Mouse (Mus musculus) hindbrain, postnatal 0 days (tissue): ENCODE data around the gene Psen1. TPM values are rescaled to one million over a fixed set of nuclear protein-coding genes. Genes with fewer than 3 reads are reported as not detected.

Experiments used
- ATAC-seq: fragments of 200-750 bp; cut with Nextera tagmentation; 2 replicates; pipeline ENCODE4 v1.8.0; 2017; ENCODE audit warnings: mild to moderate bottlenecking, moderate TSS enrichment, moderate library complexity
- DNase-seq: peaks from one replicate; pipeline ENCODE4 v3.0.0-alpha.2; 2015; ENCODE audit warnings: low spot score
- H3K27ac ChIP-seq: fragments of 300-500 bp; sonication (generic); 2 replicates; pipeline ENCODE4 v1.5.1; 2014; ENCODE audit warnings: mild to moderate bottlenecking
- H3K27me3 ChIP-seq: fragments of 300-500 bp; sonication (generic); 2 replicates; pipeline ENCODE4 v1.6.1; 2014; ENCODE audit warnings: low read length, mixed read lengths; ENCODE audit not compliant: insufficient read depth
- H3K36me3 ChIP-seq: fragments of 300-500 bp; sonication (generic); 2 replicates; pipeline ENCODE4 v1.6.1; 2014; ENCODE audit warnings: low read length, mixed read lengths; ENCODE audit not compliant: insufficient read depth
- H3K4me1 ChIP-seq: fragments of 300-500 bp; sonication (generic); 2 replicates; pipeline ENCODE4 v1.6.1; 2014; ENCODE audit warnings: antibody characterized with exemption, low read length, mixed read lengths; ENCODE audit not compliant: insufficient read depth
- H3K4me2 ChIP-seq: fragments of 300-500 bp; sonication (generic); 2 replicates; pipeline ENCODE4 v1.6.1; 2014; ENCODE audit warnings: low read depth, mild to moderate bottlenecking, low read length, moderate library complexity, mixed read lengths
- H3K4me3 ChIP-seq: fragments of 300-500 bp; sonication (generic); 2 replicates; pipeline ENCODE4 v1.5.1; 2014; ENCODE audit warnings: low read length
- H3K9ac ChIP-seq: fragments of 300-500 bp; sonication (generic); replicated peaks from 2 replicates; pipeline ENCODE4 v1.6.1; 2014; ENCODE audit warnings: mild to moderate bottlenecking, low read length, moderate library complexity, mixed read lengths
- H3K9me3 ChIP-seq: fragments of 300-500 bp; sonication (generic); 2 replicates; pipeline ENCODE4 v1.6.1; 2016; ENCODE audit warnings: low read length, mixed read lengths
- CTCF ChIP-seq: IDR thresholded peaks from 2 replicates; pipeline ENCODE4 v1.5.1; 2016; ENCODE audit warnings: antibody characterized with exemption, control low read depth, low read depth
- WGBS: fragments of 180-500 bp; shearing (Covaris S2); extraction: QIAGEN DNeasy Blood & Tissue Kit; methylation state at CpG from one replicate; pipeline ENCODE4 v1.1.7; 2014; 5-methylcytosine and 5-hydroxymethylcytosine counted together
- polyA plus RNA-seq: library from polyadenylated mRNA; unstranded; fragments of >200 nt; fragmentation: Nextera tagmentation; extraction: Ambion mirVana; gene quantifications from 2 replicates; pipeline ENCODE4 v1.2.1, GENCODE M21; 2015
- total RNA-seq: library from RNA; depleted of rRNA; stranded (reverse); fragments of >200 nt; gene quantifications from 2 replicates; pipeline ENCODE4 v1.2.3, GENCODE M21; 2014

Psen1 gene
- total and polyA plus RNA-seq, 2 experiments from 2014 or later: 56.0 to 64.5 TPM

DNA sequence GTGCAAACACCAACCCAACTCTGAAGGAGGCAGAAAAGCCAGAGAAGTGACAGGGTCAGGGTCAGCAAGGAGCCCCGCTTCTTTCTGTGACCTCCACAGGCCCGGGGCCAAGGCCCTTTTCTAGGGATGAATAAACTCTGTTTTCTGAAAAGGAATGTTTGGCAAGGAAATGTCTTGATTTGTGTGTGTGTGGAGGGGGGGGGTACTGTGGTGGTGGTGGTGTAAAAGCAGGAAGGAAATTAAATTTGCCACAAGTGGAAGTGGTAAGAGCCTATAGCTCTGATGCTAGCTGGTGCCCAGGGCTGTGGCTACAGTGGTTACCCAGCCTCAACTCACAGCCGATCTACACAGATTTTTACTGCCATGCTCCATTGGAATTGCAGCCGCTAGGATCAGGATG lies 74.8 kb downstream of the Psen1 start:
- Histone ChIP-seq H3K27me3 (no peaks in the 10 kb centered on the region), H3K4me2 (no peak overlapping the region), H3K9me3 (no peaks in the 10 kb centered on the region), H3K36me3 (no peaks in the 10 kb centered on the region), H3K27ac (no peak overlapping the region), H3K4me1 (0 out of 2 replicates have a peak, but pooled peaks cover 9% of the 10 kb centered on the region), H3K4me3 (no peak overlapping the region), H3K9ac (no peak overlapping the region)
- ATAC-seq: no peak
- DNase-seq: no peak
- TF ChIP-seq CTCF: no peak
- WGBS: 17% methylated on average over 4 of the region's 4 CpGs

DNA sequence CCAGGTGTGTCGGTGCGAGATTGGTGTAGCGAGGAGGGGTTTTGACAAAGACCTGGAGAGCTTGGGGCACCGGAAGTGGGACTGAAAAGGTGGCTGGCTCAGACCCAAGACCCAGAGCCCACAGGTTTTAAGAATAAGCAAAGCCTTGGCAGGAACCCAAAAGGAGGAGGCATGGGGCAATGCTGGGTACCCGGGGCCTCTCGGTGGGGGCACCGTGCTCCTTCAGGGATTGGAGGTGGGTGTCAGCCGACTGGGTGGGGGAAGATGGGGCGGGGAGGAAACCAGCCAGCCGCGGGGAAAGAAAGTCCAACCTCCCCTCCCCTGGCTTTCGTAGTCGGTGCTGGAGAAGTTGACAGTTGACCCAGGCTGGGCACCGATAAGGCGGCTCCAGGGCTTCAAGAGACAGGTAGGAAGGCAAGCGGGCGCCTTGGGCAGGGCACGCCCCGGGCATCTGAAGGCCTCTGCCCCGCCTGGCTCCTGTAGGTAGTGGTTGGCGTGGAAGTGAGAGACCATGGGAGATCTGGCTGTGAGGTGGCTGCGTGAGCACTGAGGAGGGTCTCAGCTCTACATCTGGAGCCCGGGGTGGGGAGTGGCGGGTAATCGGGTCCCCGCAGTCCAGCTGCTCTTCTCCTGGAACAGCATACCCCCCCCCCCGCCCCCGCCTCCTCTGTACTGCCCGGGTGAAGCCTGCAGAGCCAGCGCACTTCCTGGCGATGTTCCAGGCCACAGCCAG lies 75.5 kb downstream of the Psen1 start, which contains the start of gene Papln:
Papln (plus strand) TSS at position 324 of the 733 bp plus-strand sequence.
- H3K36me3 ChIP-seq: no peaks in the 10 kb centered on the region
- H3K4me3 ChIP-seq: peak within 1 kb of the TSS; percentile 24
- ATAC-seq: peak; percentile 41
- H3K27ac ChIP-seq: no peak within 1 kb of the TSS
- no peaks in the 10 kb centered on the region for H3K9me3 ChIP-seq
- no peaks in the 10 kb centered on the region for H3K27me3 ChIP-seq
- peak within 1 kb of the TSS; percentile 59 for H3K4me2 ChIP-seq
- H3K9ac ChIP-seq: peak within 1 kb of the TSS; percentile 40
- DNase-seq: peak; percentile 43
- WGBS: 12% methylated on average over 29 of the region's 31 CpGs
- 0 out of 2 replicates have a peak, but pooled peaks cover 9% of the 10 kb centered on the region for H3K4me1 ChIP-seq
- TF ChIP-seq CTCF: no peak

DNA sequence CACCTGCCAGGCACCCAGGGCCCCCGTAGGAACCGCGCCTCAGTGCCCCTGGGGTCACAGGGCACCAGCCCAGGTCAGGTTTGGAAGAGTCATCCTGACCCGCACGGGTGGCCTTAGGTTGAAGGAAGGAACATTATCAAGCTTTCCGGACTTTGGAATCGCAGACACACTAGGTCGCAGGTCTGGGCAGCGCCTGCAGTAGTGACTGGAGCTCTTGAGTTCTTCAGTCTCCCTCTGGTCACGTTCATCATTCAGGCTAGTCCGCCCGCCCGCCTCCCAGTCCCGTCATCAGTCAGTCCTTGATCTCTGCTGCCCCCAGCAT lies 76.1 kb downstream of the Psen1 start:
- H3K27ac ChIP-seq: no peak overlapping the region
- H3K9me3 ChIP-seq: no peaks in the 10 kb centered on the region
- no peaks in the 10 kb centered on the region for H3K27me3 ChIP-seq
- peak overlapping the region; percentile 24 for H3K4me3 ChIP-seq
- peak overlapping the region; percentile 40 for H3K9ac ChIP-seq
- peak overlapping the region; percentile 59 for H3K4me2 ChIP-seq
- H3K4me1 ChIP-seq: 0 out of 2 replicates have a peak, but pooled peaks cover 9% of the 10 kb centered on the region
- no peak for TF ChIP-seq CTCF
- WGBS: 9% methylated on average over 14 of the region's 14 CpGs
- DNase-seq: no peak
- H3K36me3 ChIP-seq: no peaks in the 10 kb centered on the region
- peak; percentile 6; the same call in 1 of the 2 replicates for ATAC-seq

DNA sequence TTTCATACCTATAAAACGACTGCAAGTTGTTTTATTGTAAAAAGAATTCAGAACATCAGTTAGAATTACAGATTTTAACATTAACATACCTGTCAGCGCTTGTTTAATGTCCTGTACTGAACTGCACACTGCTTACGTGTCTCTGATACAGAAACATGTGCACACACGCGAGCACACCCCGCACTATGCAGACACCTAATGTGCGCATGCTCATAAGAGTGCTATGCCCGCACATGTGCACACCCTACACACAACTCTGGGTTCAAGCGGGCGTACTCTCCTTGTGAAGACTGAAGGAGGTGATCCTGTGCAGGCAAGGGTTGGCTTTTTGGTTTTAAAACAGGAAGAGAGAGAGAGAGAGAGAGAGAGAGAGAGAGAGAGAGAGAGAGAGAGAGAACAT lies 76.6 kb downstream of the Psen1 start:
- WGBS: 79% methylated on average over 10 of the region's 10 CpGs
- Histone ChIP-seq H3K4me2 (peak overlapping the region; percentile 59), H3K4me1 (0 out of 2 replicates have a peak, but pooled peaks cover 9% of the 10 kb centered on the region), H3K9ac (no peak overlapping the region), H3K9me3 (no peaks in the 10 kb centered on the region), H3K27ac (no peak overlapping the region), H3K4me3 (peak overlapping the region; percentile 24; the same call in 1 of the 2 replicates), H3K36me3 (no peaks in the 10 kb centered on the region), H3K27me3 (no peaks in the 10 kb centered on the region)
- ATAC-seq: no peak
- no peak for TF ChIP-seq CTCF
- DNase-seq: no peak

DNA sequence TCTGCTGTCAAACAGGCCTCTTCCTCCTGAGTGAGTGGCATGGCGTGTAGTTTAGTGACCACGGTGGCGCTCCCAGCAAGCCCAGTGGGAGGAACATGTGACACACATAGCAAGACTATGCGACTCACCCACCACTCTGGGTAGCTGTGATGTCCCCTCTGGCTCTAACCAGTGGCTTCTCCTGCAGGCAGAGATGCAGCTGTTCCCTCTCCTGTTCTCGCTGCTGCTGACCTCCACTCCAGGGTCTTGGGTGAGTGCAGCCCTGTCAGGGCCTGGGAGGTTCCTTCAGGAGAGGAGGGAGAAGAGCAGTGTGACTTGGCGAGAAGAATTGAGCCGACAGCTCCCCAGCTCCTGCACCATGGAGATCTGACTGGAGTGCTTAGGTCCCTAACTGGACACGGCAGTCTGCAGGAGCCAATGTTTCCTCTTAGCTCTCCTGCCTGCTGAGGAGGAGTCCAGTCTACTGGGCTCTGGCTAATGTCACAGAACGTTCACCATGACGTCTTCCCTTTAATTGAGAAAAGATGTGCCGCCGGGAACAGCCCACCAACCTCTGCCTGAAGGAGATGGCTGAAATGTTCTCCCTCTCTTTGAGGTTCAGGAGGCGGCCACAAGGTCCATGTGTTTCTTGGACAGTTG lies 78.1 kb downstream of the Psen1 start:
- no peak overlapping the region for H3K27ac ChIP-seq
- peaks cover 9% of the 10 kb centered on the region; the same call in 1 of the 2 replicates for H3K4me1 ChIP-seq
- H3K27me3 ChIP-seq: no peaks in the 10 kb centered on the region
- no peak for TF ChIP-seq CTCF
- H3K4me2 ChIP-seq: no peak overlapping the region
- no peaks in the 10 kb centered on the region for H3K9me3 ChIP-seq
- H3K9ac ChIP-seq: no peak overlapping the region
- ATAC-seq: no peak
- WGBS: 75% methylated on average over 13 of the region's 13 CpGs
- H3K36me3 ChIP-seq: no peaks in the 10 kb centered on the region
- DNase-seq: no peak
- H3K4me3 ChIP-seq: no peak overlapping the region

DNA sequence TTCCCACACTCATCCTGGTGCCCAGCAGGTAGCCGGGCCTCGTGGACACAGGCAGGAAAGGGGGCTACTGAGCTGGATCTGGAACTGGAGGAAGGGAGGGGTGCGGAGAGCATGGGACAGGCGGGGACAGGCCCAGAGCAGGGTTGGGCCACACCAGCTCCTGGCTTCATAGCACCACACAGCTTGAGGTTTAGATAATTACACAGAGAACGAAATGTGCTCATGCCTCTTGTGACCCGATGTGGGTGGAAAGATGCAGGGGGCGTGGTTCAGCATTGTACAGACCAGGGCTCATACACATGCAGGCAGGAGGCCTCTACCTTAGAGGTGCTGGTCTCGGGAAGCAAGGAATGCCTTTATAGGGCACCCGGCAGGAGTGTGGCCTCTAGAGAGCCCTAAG lies 79.9 kb downstream of the Psen1 start:
- Histone ChIP-seq H3K9ac (no peak overlapping the region), H3K36me3 (no peaks in the 10 kb centered on the region), H3K4me1 (peaks cover 9% of the 10 kb centered on the region; the same call in 1 of the 2 replicates), H3K4me2 (no peak overlapping the region), H3K4me3 (no peak overlapping the region), H3K9me3 (no peaks in the 10 kb centered on the region), H3K27ac (no peak overlapping the region), H3K27me3 (no peaks in the 10 kb centered on the region)
- ATAC-seq (no peak), DNase-seq (no peak)
- WGBS: 64% methylated on average over 9 of the region's 9 CpGs
- no peak for TF ChIP-seq CTCF
